17 mouse cellular contexts compared by ENCODE assay signal in genomic region chr19:31424319-31424718, GRCm38 (mm10).
DNase-seq lines count a peak whose midpoint lies in the region; ATAC-seq and TF ChIP-seq lines count a peak whose summit lies in the region.
"Had no signal": no experiment of that assay in that cellular context is flagged by ENCODE, and none has a peak within 500 bp of the region (broad histone marks: within the 10 kb centered on the region; RNA-seq: fewer than 3 reads in every experiment).

No protein-coding gene starts in this region.

- TF ChIP-seq CTCF in kidney, postnatal 0 days (IDR thresholded peaks at IDR 0.05; ENCODE audit: low read depth) = no peak

- H3K27ac ChIP-seq in heart, embryonic 10.5 days = no peak overlapping the region
- no peak overlapping the region for H3K27ac ChIP-seq in kidney, postnatal 0 days
- H3K27ac ChIP-seq in kidney, embryonic 15.5 days = no peak overlapping the region
- no peak overlapping the region for H3K27ac ChIP-seq in midbrain, embryonic 11.5 days (ENCODE audit: low read depth, low read length)
- H3K27ac ChIP-seq in midbrain, embryonic 16.5 days (ENCODE audit: low read length) = no peak overlapping the region
- H3K27ac ChIP-seq: forebrain, embryonic 12.5 days; hindbrain, embryonic 12.5 days had no signal

- no peak for ATAC-seq in kidney, postnatal 0 days (replicated peaks; ENCODE audit: low FRiP score, low read depth)
- no peak for ATAC-seq in kidney, embryonic 15.5 days (replicated peaks; ENCODE audit: low FRiP score)
- no peak for ATAC-seq in midbrain, embryonic 11.5 days (ENCODE audit: low FRiP score)
- no peak for ATAC-seq in midbrain, embryonic 16.5 days
- ATAC-seq: forebrain, embryonic 16.5 days; hindbrain, embryonic 16.5 days had no signal

- H3K27me3 ChIP-seq in heart, embryonic 10.5 days (ENCODE audit: insufficient read depth, poor library complexity, severe bottlenecking) = no peaks in the 10 kb centered on the region
- H3K27me3 ChIP-seq in kidney, postnatal 0 days (ENCODE audit: insufficient read depth, low read length) = no peaks in the 10 kb centered on the region
- H3K27me3 ChIP-seq in kidney, embryonic 15.5 days = no peaks in the 10 kb centered on the region
- H3K27me3 ChIP-seq in midbrain, embryonic 11.5 days (ENCODE audit: control insufficient read depth, insufficient read depth, low read length) = no peaks in the 10 kb centered on the region
- no peaks in the 10 kb centered on the region for H3K27me3 ChIP-seq in midbrain, embryonic 16.5 days (ENCODE audit: control insufficient read depth, insufficient read depth, low read depth, low read length)
- H3K27me3 ChIP-seq: forebrain, embryonic 12.5 days; hindbrain, embryonic 12.5 days had no signal

- no peaks in the 10 kb centered on the region for H3K9me3 ChIP-seq in heart, embryonic 10.5 days
- no peaks in the 10 kb centered on the region for H3K9me3 ChIP-seq in kidney, postnatal 0 days (replicated peaks; ENCODE audit: low read length)
- peaks cover 5% of the 10 kb centered on the region; the same call in 1 of the 2 replicates for H3K9me3 ChIP-seq in kidney, embryonic 15.5 days (replicated peaks)
- H3K9me3 ChIP-seq in midbrain, embryonic 11.5 days (ENCODE audit: control insufficient read depth, low read length) = no peaks in the 10 kb centered on the region
- no peaks in the 10 kb centered on the region for H3K9me3 ChIP-seq in midbrain, embryonic 16.5 days (replicated peaks; ENCODE audit: control insufficient read depth, low read length, poor library complexity, severe bottlenecking)
- H3K9me3 ChIP-seq: forebrain, embryonic 12.5 days had no signal

- DNase-seq in heart, adult 11 months = peak; percentile 85
- no peak for DNase-seq in heart, embryonic 10.5 days (ENCODE audit: low spot score)
- peak; percentile 64 for DNase-seq in kidney, postnatal 0 days (ENCODE audit: low spot score)
- DNase-seq in midbrain, embryonic 11.5 days (ENCODE audit: low spot score, missing footprints) = peak; percentile 77
- DNase-seq in Muller cell, postnatal 12 days (ENCODE audit: inconsistent ontology term) = no peak
- DNase-seq: adrenal gland, adult 8-10 months; adrenal gland, postnatal 36 days; cerebellum, adult 2 months; cerebellum, postnatal 10 days; gastrocnemius, postnatal 10 days; heart, postnatal 4 days had no signal

- peaks cover 2% of the 10 kb centered on the region; the same call in 1 of the 2 replicates for H3K36me3 ChIP-seq in heart, embryonic 10.5 days
- H3K36me3 ChIP-seq in kidney, postnatal 0 days (ENCODE audit: insufficient read depth, low read length) = no peaks in the 10 kb centered on the region
- no peaks in the 10 kb centered on the region for H3K36me3 ChIP-seq in kidney, embryonic 15.5 days
- no peaks in the 10 kb centered on the region for H3K36me3 ChIP-seq in midbrain, embryonic 11.5 days (ENCODE audit: control insufficient read depth, insufficient read depth, low read length)
- H3K36me3 ChIP-seq in midbrain, embryonic 16.5 days (ENCODE audit: control insufficient read depth, insufficient read depth, low read length) = no peaks in the 10 kb centered on the region
- H3K36me3 ChIP-seq: forebrain, embryonic 12.5 days; hindbrain, embryonic 12.5 days had no signal

- H3K9ac ChIP-seq in kidney, postnatal 0 days (ENCODE audit: low read depth, low read length) = no peak overlapping the region
- no peak overlapping the region for H3K9ac ChIP-seq in kidney, embryonic 15.5 days
- H3K9ac ChIP-seq in midbrain, embryonic 11.5 days (ENCODE audit: low read length) = no peak overlapping the region
- no peak overlapping the region for H3K9ac ChIP-seq in midbrain, embryonic 16.5 days (ENCODE audit: low read depth, low read length)
- H3K9ac ChIP-seq: forebrain, embryonic 12.5 days; hindbrain, embryonic 12.5 days had no signal

- H3K4me3 ChIP-seq in heart, embryonic 10.5 days = no peak overlapping the region
- no peak overlapping the region for H3K4me3 ChIP-seq in kidney, postnatal 0 days (replicated peaks; ENCODE audit: low read depth, low read length)
- H3K4me3 ChIP-seq in kidney, embryonic 15.5 days (replicated peaks) = no peak overlapping the region
- no peak overlapping the region for H3K4me3 ChIP-seq in midbrain, embryonic 11.5 days (ENCODE audit: low read depth, low read length)
- no peak overlapping the region for H3K4me3 ChIP-seq in midbrain, embryonic 16.5 days (ENCODE audit: low read depth, low read length)
- H3K4me3 ChIP-seq: forebrain, embryonic 12.5 days; hindbrain, embryonic 12.5 days had no signal

- WGBS in heart, embryonic 10.5 days = 39% methylated on average over 5 of the region's 5 CpGs
- 39% methylated on average over 5 of the region's 5 CpGs for WGBS in kidney, postnatal 0 days
- WGBS in kidney, embryonic 15.5 days = 44% methylated on average over 5 of the region's 5 CpGs
- WGBS in midbrain, embryonic 11.5 days = 88% methylated on average over 5 of the region's 5 CpGs
- WGBS in midbrain, embryonic 16.5 days = 70% methylated on average over 5 of the region's 5 CpGs

- no peak overlapping the region for H3K4me2 ChIP-seq in kidney, postnatal 0 days (ENCODE audit: low read length)
- no peak overlapping the region for H3K4me2 ChIP-seq in kidney, embryonic 15.5 days
- no peak overlapping the region for H3K4me2 ChIP-seq in midbrain, embryonic 11.5 days
- no peak overlapping the region for H3K4me2 ChIP-seq in midbrain, embryonic 16.5 days (ENCODE audit: low read length)
- H3K4me2 ChIP-seq: forebrain, embryonic 12.5 days; hindbrain, embryonic 12.5 days had no signal

- H3K4me1 ChIP-seq in heart, embryonic 10.5 days = peaks cover 18% of the 10 kb centered on the region
- no peaks in the 10 kb centered on the region for H3K4me1 ChIP-seq in kidney, postnatal 0 days (replicated peaks; ENCODE audit: insufficient read depth, low read length)
- H3K4me1 ChIP-seq in kidney, embryonic 15.5 days = 0 out of 2 replicates have a peak, but pooled peaks cover 3% of the 10 kb centered on the region
- no peaks in the 10 kb centered on the region for H3K4me1 ChIP-seq in midbrain, embryonic 11.5 days (ENCODE audit: control insufficient read depth, insufficient read depth, low read length)
- peaks cover 9% of the 10 kb centered on the region for H3K4me1 ChIP-seq in midbrain, embryonic 16.5 days (ENCODE audit: control insufficient read depth, insufficient read depth, low read length)
- H3K4me1 ChIP-seq: forebrain, embryonic 12.5 days had no signal

Comparison
In these comparisons a context has a peak if more than half of its experiments do, and no peak if none do; other contexts are left out.
1. DNase-seq: peak in heart, adult 11 months (single experiment), kidney, postnatal 0 days (single experiment) and midbrain, embryonic 11.5 days (single experiment); none in heart, embryonic 10.5 days (single experiment) and Muller cell, postnatal 12 days (single experiment).